Mouse (Mus musculus) megakaryocyte-erythroid progenitor cell, adult 5-6 weeks (primary cell): Measurements from ENCODE around the gene Mageb2. TPM values are rescaled to one million over a fixed set of nuclear protein-coding genes. Genes with fewer than 3 reads are reported as not detected.
"Not testable (repeated sequence)": the region's sequence is repeated elsewhere in the genome, so short reads cannot be mapped to it uniquely, and the experiment has no call there.

Experiments
- ATAC-seq: replicated peaks from 2 replicates; pipeline ENCODE4 v1.8.0; 2016; ENCODE audit warnings: mild to moderate bottlenecking, inconsistent platforms; ENCODE audit not compliant: severe bottlenecking, poor library complexity, low FRiP score, low TSS enrichment
- total RNA-seq, 2 experiments: library from RNA; stranded (forward) in 1 of 2; stranded (reverse) in 1 of 2; fragments of 200-1000, 215-1000 nt in 1 of 2; fragments of >200 nt in 1 of 2; fragmentation: Nextera tagmentation in 1 of 2; gene quantifications; 2 replicates each; pipeline ENCODE4 v1.2.3; 2014 to 2017

Gene Mageb2
- total RNA-seq (2014; fragmentation: Nextera tagmentation) (not detected in 2 replicates), total RNA-seq (2017) (not detected in 2 replicates)

- ATAC-seq: not testable (repeated sequence)
Observed at GRCm38 (mm10) chrX:91331390-91331789, at the start of gene Mageb2. Mageb2 (plus strand) TSS chrX:91331690.

DNA sequence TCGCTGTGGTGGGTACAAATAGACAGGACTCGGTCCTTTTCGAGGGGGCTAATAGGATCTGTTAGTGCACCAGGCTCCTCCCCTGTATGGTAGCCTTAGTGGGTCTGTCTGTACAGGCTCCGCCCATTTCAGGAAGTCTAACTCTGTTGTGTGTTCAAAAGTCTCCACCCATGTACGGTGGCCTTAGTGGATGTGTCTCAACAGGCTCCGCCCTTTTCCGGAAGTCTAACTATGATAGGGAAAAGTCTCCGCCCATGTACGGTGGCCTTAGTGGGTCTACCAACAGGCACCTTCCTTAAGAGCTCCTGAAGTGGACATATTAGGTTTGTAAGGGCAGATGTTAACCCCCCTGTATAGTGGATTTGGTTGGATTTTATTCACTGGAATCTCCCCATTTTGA is 18.2 kb upstream of the Mageb2 start:
- not testable (repeated sequence) for ATAC-seq

Other genes starting within 250 kb of the Mageb2 start
- gene Gm5072, start 60.8 kb downstream of the Mageb2 start, total RNA-seq (2014; fragmentation: Nextera tagmentation): not detected in 2 replicates
- gene Gm5072, start 60.8 kb downstream of the Mageb2 start, total RNA-seq (2017): not detected in 2 replicates
- gene Gm8914, start 148.4 kb downstream of the Mageb2 start, total RNA-seq (2014; fragmentation: Nextera tagmentation): not detected in 2 replicates
- not detected in 2 replicates for gene Gm8914, start 148.4 kb downstream of the Mageb2 start, total RNA-seq (2017)
- gene 1700084M14Rik, start 244.2 kb downstream of the Mageb2 start, total RNA-seq (2014; fragmentation: Nextera tagmentation): not detected in 2 replicates
- not detected in 2 replicates for gene 1700084M14Rik, start 244.2 kb downstream of the Mageb2 start, total RNA-seq (2017)